19 mouse cellular contexts compared by ENCODE assay signal in genomic region chr7:68063711-68064110, GRCm38 (mm10).
DNase-seq lines count a peak whose midpoint lies in the region; ATAC-seq and TF ChIP-seq lines count a peak whose summit lies in the region.
"Had no signal": no experiment of that assay in that cellular context is flagged by ENCODE, and none has a peak within 500 bp of the region (broad histone marks: within the 10 kb centered on the region; RNA-seq: fewer than 3 reads in every experiment).

No protein-coding gene starts in this region.

- TF ChIP-seq POLR2A in olfactory bulb, adult 2 months (IDR thresholded peaks at IDR 0.05; ENCODE audit: insufficient read depth, low read depth, low read length) = no peak

- peaks cover 37% of the 10 kb centered on the region for H3K4me1 ChIP-seq in forebrain, embryonic 10.5 days
- peaks cover 32% of the 10 kb centered on the region for H3K4me1 ChIP-seq in forebrain, embryonic 16.5 days (replicated peaks; ENCODE audit: control insufficient read depth, insufficient read depth, low read length)
- H3K4me1 ChIP-seq in hindbrain, embryonic 13.5 days (replicated peaks) = peaks cover 59% of the 10 kb centered on the region
- H3K4me1 ChIP-seq in hindbrain, embryonic 14.5 days (replicated peaks; ENCODE audit: control insufficient read depth, insufficient read depth, low read length) = peaks cover 26% of the 10 kb centered on the region
- H3K4me1 ChIP-seq in midbrain, embryonic 10.5 days = peaks cover 37% of the 10 kb centered on the region
- H3K4me1 ChIP-seq in midbrain, embryonic 13.5 days (replicated peaks) = peaks cover 44% of the 10 kb centered on the region
- peaks cover 28% of the 10 kb centered on the region for H3K4me1 ChIP-seq in olfactory bulb, adult 2 months (ENCODE audit: control insufficient read depth, insufficient read depth, low read length)

- 0 out of 2 replicates have a peak overlapping the region, but pooled peaks have one; percentile 60 for H3K27ac ChIP-seq in forebrain, embryonic 10.5 days
- no peak overlapping the region for H3K27ac ChIP-seq in forebrain, embryonic 16.5 days (ENCODE audit: low read length)
- H3K27ac ChIP-seq in hindbrain, embryonic 13.5 days = no peak overlapping the region
- H3K27ac ChIP-seq in hindbrain, embryonic 14.5 days = no peak overlapping the region
- H3K27ac ChIP-seq in midbrain, embryonic 10.5 days (replicated peaks) = peak overlapping the region; percentile 42
- H3K27ac ChIP-seq in midbrain, embryonic 13.5 days = no peak overlapping the region
- no peak overlapping the region for H3K27ac ChIP-seq in olfactory bulb, adult 2 months (ENCODE audit: insufficient read depth, low read depth, low read length)
- H3K27ac ChIP-seq: forebrain, embryonic 12.5 days had no signal

- no peak for DNase-seq in forebrain, embryonic 10.5 days (ENCODE audit: extremely low spot score, low spot score)
- no peak for DNase-seq in hindbrain, embryonic 14.5 days (ENCODE audit: low spot score)
- DNase-seq in midbrain, embryonic 10.5 days (ENCODE audit: low spot score) = no peak
- DNase-seq: adrenal gland, postnatal 10 days; B cell, adult 2 months; cerebellum, adult 11 months; cerebellum, adult 8-10 months; cerebellum, postnatal 14 days; embryo, embryonic 11 days; forebrain, postnatal 0 days; gastrocnemius, postnatal 25 days had no signal

- 0 out of 2 replicates have a peak, but pooled peaks have one; percentile 17 for TF ChIP-seq CTCF in olfactory bulb, adult 2 months (IDR thresholded peaks at IDR 0.05; ENCODE audit: insufficient read depth, low read depth, low read length)

- H3K9ac ChIP-seq in forebrain, embryonic 16.5 days (replicated peaks; ENCODE audit: low read depth, low read length) = no peak overlapping the region
- H3K9ac ChIP-seq in hindbrain, embryonic 13.5 days = peak overlapping the region; percentile 46; the same call in 1 of the 2 replicates
- no peak overlapping the region for H3K9ac ChIP-seq in hindbrain, embryonic 14.5 days
- no peak overlapping the region; the same call in 1 of the 2 replicates for H3K9ac ChIP-seq in midbrain, embryonic 13.5 days (replicated peaks)
- H3K9ac ChIP-seq: embryonic facial prominence, embryonic 15.5 days; forebrain, embryonic 12.5 days; forebrain, postnatal 0 days had no signal

- WGBS in forebrain, embryonic 10.5 days = 93% methylated on average over 9 of the region's 9 CpGs
- 89% methylated on average over 9 of the region's 9 CpGs for WGBS in forebrain, embryonic 16.5 days
- WGBS in hindbrain, embryonic 13.5 days = 76% methylated on average over 9 of the region's 9 CpGs
- WGBS in hindbrain, embryonic 14.5 days = 76% methylated on average over 9 of the region's 9 CpGs
- WGBS in midbrain, embryonic 10.5 days = 87% methylated on average over 9 of the region's 9 CpGs
- 82% methylated on average over 9 of the region's 9 CpGs for WGBS in midbrain, embryonic 13.5 days
- 92% methylated on average over 9 of the region's 9 CpGs for WGBS in olfactory bulb, adult 2 months

- H3K4me2 ChIP-seq in forebrain, embryonic 16.5 days (ENCODE audit: low read length) = no peak overlapping the region
- no peak overlapping the region for H3K4me2 ChIP-seq in hindbrain, embryonic 13.5 days
- H3K4me2 ChIP-seq in hindbrain, embryonic 14.5 days (replicated peaks) = no peak overlapping the region
- H3K4me2 ChIP-seq in midbrain, embryonic 13.5 days (replicated peaks) = no peak overlapping the region
- H3K4me2 ChIP-seq: embryonic facial prominence, embryonic 15.5 days had no signal

- H3K4me3 ChIP-seq in forebrain, embryonic 10.5 days = no peak overlapping the region
- no peak overlapping the region for H3K4me3 ChIP-seq in forebrain, embryonic 16.5 days (replicated peaks; ENCODE audit: low read length)
- H3K4me3 ChIP-seq in hindbrain, embryonic 13.5 days = no peak overlapping the region
- no peak overlapping the region for H3K4me3 ChIP-seq in hindbrain, embryonic 14.5 days (replicated peaks; ENCODE audit: low read length)
- no peak overlapping the region for H3K4me3 ChIP-seq in midbrain, embryonic 10.5 days
- no peak overlapping the region for H3K4me3 ChIP-seq in midbrain, embryonic 13.5 days (replicated peaks)
- H3K4me3 ChIP-seq in olfactory bulb, adult 2 months (ENCODE audit: insufficient read depth, low read depth, low read length) = no peak overlapping the region
- H3K4me3 ChIP-seq: embryonic facial prominence, embryonic 15.5 days; forebrain, embryonic 12.5 days had no signal

- no peaks in the 10 kb centered on the region for H3K36me3 ChIP-seq in forebrain, embryonic 10.5 days (replicated peaks)
- H3K36me3 ChIP-seq in forebrain, embryonic 16.5 days (ENCODE audit: control insufficient read depth, insufficient read depth) = no peaks in the 10 kb centered on the region
- no peaks in the 10 kb centered on the region for H3K36me3 ChIP-seq in hindbrain, embryonic 13.5 days
- no peaks in the 10 kb centered on the region for H3K36me3 ChIP-seq in hindbrain, embryonic 14.5 days (replicated peaks; ENCODE audit: control insufficient read depth, insufficient read depth)
- H3K36me3 ChIP-seq in midbrain, embryonic 10.5 days = 0 out of 2 replicates have a peak, but pooled peaks cover 2% of the 10 kb centered on the region
- H3K36me3 ChIP-seq in midbrain, embryonic 13.5 days = no peaks in the 10 kb centered on the region
- H3K36me3 ChIP-seq: embryonic facial prominence, embryonic 15.5 days; forebrain, embryonic 12.5 days; G1E had no signal

- no peaks in the 10 kb centered on the region for H3K27me3 ChIP-seq in forebrain, embryonic 10.5 days (ENCODE audit: poor library complexity, severe bottlenecking)
- H3K27me3 ChIP-seq in forebrain, embryonic 16.5 days (replicated peaks; ENCODE audit: control insufficient read depth, insufficient read depth, low read length) = no peaks in the 10 kb centered on the region
- no peaks in the 10 kb centered on the region for H3K27me3 ChIP-seq in hindbrain, embryonic 13.5 days
- no peaks in the 10 kb centered on the region for H3K27me3 ChIP-seq in hindbrain, embryonic 14.5 days (ENCODE audit: control insufficient read depth, insufficient read depth, low read length)
- no peaks in the 10 kb centered on the region for H3K27me3 ChIP-seq in midbrain, embryonic 10.5 days (ENCODE audit: low read depth, poor library complexity, severe bottlenecking)
- H3K27me3 ChIP-seq in midbrain, embryonic 13.5 days = no peaks in the 10 kb centered on the region
- H3K27me3 ChIP-seq: embryonic facial prominence, embryonic 15.5 days; forebrain, embryonic 12.5 days had no signal

- no peak for ATAC-seq in forebrain, embryonic 16.5 days
- no peak for ATAC-seq in hindbrain, embryonic 13.5 days (ENCODE audit: low FRiP score)
- ATAC-seq in hindbrain, embryonic 14.5 days (ENCODE audit: low FRiP score) = no peak
- no peak for ATAC-seq in midbrain, embryonic 13.5 days
- ATAC-seq: CD4-positive, CD25-positive, alpha-beta regulatory T cell, adult 4 months; forebrain, postnatal 0 days had no signal

- H3K9me3 ChIP-seq in forebrain, embryonic 10.5 days = no peaks in the 10 kb centered on the region
- H3K9me3 ChIP-seq in forebrain, embryonic 16.5 days (ENCODE audit: control insufficient read depth, low read length) = no peaks in the 10 kb centered on the region
- H3K9me3 ChIP-seq in hindbrain, embryonic 13.5 days = no peaks in the 10 kb centered on the region
- no peaks in the 10 kb centered on the region for H3K9me3 ChIP-seq in hindbrain, embryonic 14.5 days (ENCODE audit: control insufficient read depth, low read length)
- H3K9me3 ChIP-seq in midbrain, embryonic 10.5 days (replicated peaks) = no peaks in the 10 kb centered on the region
- no peaks in the 10 kb centered on the region for H3K9me3 ChIP-seq in midbrain, embryonic 13.5 days
- H3K9me3 ChIP-seq: embryonic facial prominence, embryonic 15.5 days; forebrain, embryonic 12.5 days had no signal

Comparison
In these comparisons a context has a peak if more than half of its experiments do, and no peak if none do; other contexts are left out.
1. H3K27ac ChIP-seq: peak in forebrain, embryonic 10.5 days (single experiment) and midbrain, embryonic 10.5 days (single experiment); none in forebrain, embryonic 16.5 days (single experiment), hindbrain, embryonic 13.5 days (single experiment), hindbrain, embryonic 14.5 days (single experiment), midbrain, embryonic 13.5 days (single experiment) and olfactory bulb, adult 2 months (single experiment).